Mouse (Mus musculus): ENCODE data around the gene Nfia.

DNA sequence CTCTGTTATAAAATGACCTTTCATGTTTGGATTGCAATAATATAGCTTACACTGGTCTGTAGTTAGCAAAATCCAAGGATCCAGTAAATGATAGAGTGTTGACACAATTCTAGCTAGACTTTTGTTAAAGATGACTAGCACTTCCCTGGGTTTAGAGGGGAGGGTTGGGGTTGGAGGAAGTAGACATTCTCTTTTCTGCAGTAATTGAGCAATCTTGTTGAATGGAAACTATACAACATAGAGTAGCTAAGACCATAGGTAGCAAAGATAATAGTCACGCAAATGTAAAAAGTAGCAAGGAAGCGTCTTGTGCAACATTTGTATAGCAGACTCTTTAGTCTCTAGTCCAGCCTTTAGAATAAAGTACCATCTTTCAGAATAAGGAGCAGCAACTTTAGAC is 163.8 kb downstream of the Nfia start:
- no peak for TF ChIP-seq CTCF (IDR thresholded peaks at IDR 0.05; ENCODE audit: control insufficient read depth, insufficient read depth, insufficient replicate concordance, low read depth, low read length)
- TF ChIP-seq POLR2A (IDR thresholded peaks at IDR 0.05; ENCODE audit: control insufficient read depth, low read depth, low read length) = no peak
